Mouse (Mus musculus): Measurements from ENCODE around the gene Apba2.

- TF ChIP-seq CTCF (IDR thresholded peaks at IDR 0.05; ENCODE audit: low read depth, low read length) (no peak), POLR2AphosphoS5 (IDR thresholded peaks at IDR 0.05; ENCODE audit: insufficient replicate concordance, low read depth, low read length) (no peak), GATA1 (IDR thresholded peaks at IDR 0.05; ENCODE audit: borderline replicate concordance, low read length) (no peak)
These were observed 147.6 kb downstream of the Apba2 start for GRCm38 (mm10) chr7:64648947-64649607.

Data from G1E (cell line).